In the genomic region with DNA sequence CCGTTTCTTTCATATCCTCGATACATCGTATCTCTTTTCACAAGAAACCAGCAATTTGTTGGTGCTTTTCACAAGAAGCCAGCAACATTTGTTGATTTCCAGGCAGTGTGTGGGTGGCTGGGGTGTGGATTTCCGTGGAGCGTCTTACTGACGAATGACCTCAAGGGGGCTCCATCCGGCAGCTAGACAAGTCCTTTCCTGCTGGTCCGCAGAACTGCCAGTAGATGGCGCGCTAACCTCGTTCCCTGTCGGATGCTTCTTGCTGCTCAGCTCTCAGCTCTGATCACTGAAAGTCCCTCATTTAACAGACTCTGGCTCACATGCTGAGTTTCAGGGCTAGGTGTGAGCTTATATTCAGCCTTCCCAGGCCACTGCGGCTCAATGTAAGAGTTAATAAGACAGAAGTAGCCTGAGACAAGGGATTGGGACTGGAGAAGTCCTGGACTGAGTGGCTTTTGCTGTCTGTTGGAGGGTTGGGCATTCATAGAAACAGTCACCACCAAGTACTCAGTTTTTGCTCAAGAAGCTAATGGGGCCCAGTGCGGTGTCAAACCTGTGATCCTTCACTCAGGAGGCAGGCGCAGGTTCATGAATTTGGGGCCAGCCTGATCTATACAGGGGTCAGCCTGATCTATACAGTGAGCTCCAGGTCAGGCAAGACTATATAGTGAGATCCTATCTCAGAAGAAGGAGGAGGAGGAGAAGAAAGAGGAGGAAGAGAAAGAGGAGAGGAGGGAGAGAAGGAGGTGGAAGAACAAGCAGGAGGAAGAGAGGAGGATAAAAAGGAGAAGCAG, we compare ENCODE assay signal across 7 mouse cellular contexts. TPM values are rescaled to one million over a fixed set of nuclear protein-coding genes. Genes with fewer than 3 reads are reported as not detected.
DNase-seq lines count a peak whose midpoint lies in the region; ATAC-seq lines count a peak whose summit lies in the region.

No protein-coding gene starts in this region.

- peak; percentile 95 for ATAC-seq in common myeloid progenitor, adult 5-6 weeks (replicated peaks; ENCODE audit: low read depth, poor library complexity, severe bottlenecking)
- peak; percentile 56 for ATAC-seq in intestine, embryonic 16.5 days
- ATAC-seq in midbrain, embryonic 13.5 days: peak; percentile 70

- H3K27ac ChIP-seq in intestine, embryonic 16.5 days (ENCODE audit: low read length): no peak overlapping the region
- no peak overlapping the region for H3K27ac ChIP-seq in midbrain, embryonic 13.5 days

- DNase-seq in adrenal gland, adult (ENCODE audit: inconsistent age in 2 of 2, low spot score in 1 of 2): peak; percentile 84 to 94
- DNase-seq in gastrocnemius, adult 8-10 months (ENCODE audit: low spot score in 2 of 2): peak; percentile 52 to 66
- DNase-seq in left cerebral cortex, postnatal 25 days (ENCODE audit: low spot score in 2 of 2): peak; percentile 87 to 94
- peak; percentile 61 for DNase-seq in spleen, adult 12 weeks (ENCODE audit: low spot score)

- no peaks in the 10 kb centered on the region for H3K36me3 ChIP-seq in intestine, embryonic 16.5 days (ENCODE audit: control insufficient read depth, insufficient read depth, low read length)
- no peaks in the 10 kb centered on the region for H3K36me3 ChIP-seq in midbrain, embryonic 13.5 days

- no peaks in the 10 kb centered on the region for H3K9me3 ChIP-seq in intestine, embryonic 16.5 days (ENCODE audit: control insufficient read depth, low read length)
- H3K9me3 ChIP-seq in midbrain, embryonic 13.5 days: no peaks in the 10 kb centered on the region

- H3K4me3 ChIP-seq in intestine, embryonic 16.5 days (ENCODE audit: low read length): no peak overlapping the region
- no peak overlapping the region for H3K4me3 ChIP-seq in midbrain, embryonic 13.5 days (replicated peaks)

- H3K9ac ChIP-seq in intestine, embryonic 16.5 days (ENCODE audit: low read depth, low read length): no peak overlapping the region
- no peak overlapping the region for H3K9ac ChIP-seq in midbrain, embryonic 13.5 days (replicated peaks)

- intact Hi-C loops in left cerebral cortex, postnatal 25 days (cut with DNase I): loop anchor here (1.0 to 2.0 kb wide), 2 partner anchors 69 to 225 kb away; no protein-coding TSS in a partner anchor

- no peaks in the 10 kb centered on the region for H3K4me1 ChIP-seq in intestine, embryonic 16.5 days (ENCODE audit: control insufficient read depth, insufficient read depth, low read length)
- H3K4me1 ChIP-seq in midbrain, embryonic 13.5 days (replicated peaks): peaks cover 12% of the 10 kb centered on the region

- peaks cover 4% of the 10 kb centered on the region; the same call in 1 of the 2 replicates for H3K27me3 ChIP-seq in intestine, embryonic 16.5 days (replicated peaks; ENCODE audit: control insufficient read depth, insufficient read depth, low read length)
- peaks cover 65% of the 10 kb centered on the region for H3K27me3 ChIP-seq in midbrain, embryonic 13.5 days

- H3K4me2 ChIP-seq in intestine, embryonic 16.5 days (ENCODE audit: low read depth, low read length): no peak overlapping the region
- H3K4me2 ChIP-seq in midbrain, embryonic 13.5 days (replicated peaks): no peak overlapping the region

- WGBS in intestine, embryonic 16.5 days: 10% methylated on average over 15 of the region's 15 CpGs
- 11% methylated on average over 15 of the region's 15 CpGs for WGBS in midbrain, embryonic 13.5 days

RNA-seq across cellular contexts. Expression of a gene that starts 19.0 kb away (rescaled TPM):
- 27.1 and 36.6 TPM in 2 replicates for total RNA-seq in common myeloid progenitor, adult 5-6 weeks (2017)
- under 1 TPM in 2 of 4 experiments, not detected in 2; 0.15 to 0.22 TPM for total RNA-seq in gastrocnemius, adult 8-10 months (2022)
- polyA plus RNA-seq in intestine, embryonic 16.5 days (2015; fragmentation: Nextera tagmentation; extraction: Ambion mirVana): 4.8 and 4.9 TPM in 2 replicates
- total RNA-seq in left cerebral cortex, postnatal 25 days (2021): 1 to 10 TPM; 1.5 to 2.3 TPM
- polyA plus RNA-seq in midbrain, embryonic 13.5 days (2015; fragmentation: Nextera tagmentation; extraction: Ambion mirVana): 0.61 and 0.90 TPM in 2 replicates

RNA-seq across cellular contexts. Expression of a gene that starts 54.3 kb away (rescaled TPM):
- total RNA-seq in common myeloid progenitor, adult 5-6 weeks (2017): not detected in 2 replicates
- not detected for total RNA-seq in gastrocnemius, adult 8-10 months (2022)
- not detected in 2 replicates for polyA plus RNA-seq in intestine, embryonic 16.5 days (2015; fragmentation: Nextera tagmentation; extraction: Ambion mirVana)
- total RNA-seq in left cerebral cortex, postnatal 25 days (2021): under 1 TPM; 0.18 to 0.34 TPM
- 12.0 and 15.8 TPM in 2 replicates for polyA plus RNA-seq in midbrain, embryonic 13.5 days (2015; fragmentation: Nextera tagmentation; extraction: Ambion mirVana)
